Mouse (Mus musculus): ENCODE results near the gene Tmbim4.

DNA sequence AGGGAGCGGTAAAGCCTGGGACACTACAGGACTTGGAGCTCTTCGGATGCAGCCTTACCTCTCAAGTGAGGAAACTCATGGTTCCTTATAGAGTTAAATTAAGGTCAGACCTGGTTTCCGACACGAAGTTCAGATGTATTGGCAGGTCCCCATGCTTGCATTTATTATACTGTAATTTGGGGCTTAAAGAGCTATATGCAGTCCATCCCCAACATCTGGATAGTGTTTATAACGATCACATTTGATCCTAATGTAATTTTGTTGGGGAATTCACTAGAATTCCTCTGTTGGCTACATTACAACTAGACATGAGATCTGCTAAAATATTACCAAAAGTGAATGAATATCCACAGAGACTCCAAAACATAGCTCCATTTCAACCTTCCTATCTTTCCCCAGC, 44.3 kb downstream of the Tmbim4 start:
- TF ChIP-seq CTCF (IDR thresholded peaks at IDR 0.05; ENCODE audit: low read depth, low read length) (no peak), GATA1 (IDR thresholded peaks at IDR 0.05; ENCODE audit: borderline replicate concordance, low read length) (no peak), TAL1 (conservative IDR thresholded peaks at IDR 0.05; ENCODE audit: low read depth, low read length) (no peak), POLR2AphosphoS5 (IDR thresholded peaks at IDR 0.05; ENCODE audit: insufficient replicate concordance, low read depth, low read length) (no peak)

All from G1E (cell line).